Mouse (Mus musculus) lung, embryonic 16.5 days (tissue): Measurements from ENCODE around the gene Dscaml1. TPM values are rescaled to one million over a fixed set of nuclear protein-coding genes. Genes with fewer than 3 reads are reported as not detected.

ENCODE experiments used
- ATAC-seq: fragments of 200-750 bp; cut with Nextera tagmentation; 2 replicates; pipeline ENCODE4 v1.8.0; 2017; ENCODE audit warnings: low read depth, mild to moderate bottlenecking, moderate library complexity
- H3K27ac ChIP-seq: fragments of 300-500 bp; sonication (generic); 2 replicates; pipeline ENCODE4 v1.5.1; 2014; ENCODE audit warnings: mild to moderate bottlenecking, control low read depth, low read length
- H3K27me3 ChIP-seq: fragments of 300-500 bp; sonication (generic); 2 replicates; pipeline ENCODE4 v1.6.1; 2014; ENCODE audit warnings: low read depth, low read length, mixed read lengths; ENCODE audit not compliant: control insufficient read depth, insufficient read depth
- H3K36me3 ChIP-seq: fragments of 300-500 bp; sonication (generic); 2 replicates; pipeline ENCODE4 v1.6.1; 2014; ENCODE audit warnings: low read length; ENCODE audit not compliant: control insufficient read depth, insufficient read depth
- H3K4me1 ChIP-seq: fragments of 300-500 bp; sonication (generic); replicated peaks from 2 replicates; pipeline ENCODE4 v1.6.1; 2014; ENCODE audit warnings: low read length, mixed read lengths; ENCODE audit not compliant: control insufficient read depth, insufficient read depth
- H3K4me2 ChIP-seq: fragments of 300-500 bp; sonication (generic); 2 replicates; pipeline ENCODE4 v1.6.1; 2014; ENCODE audit warnings: low read depth, low read length, control low read depth
- H3K4me3 ChIP-seq: fragments of 300-500 bp; sonication (generic); 2 replicates; pipeline ENCODE4 v1.5.1; 2014; ENCODE audit warnings: mild to moderate bottlenecking, low read length, control low read depth
- H3K9ac ChIP-seq: fragments of 300-500 bp; sonication (generic); 2 replicates; pipeline ENCODE4 v1.6.1; 2014; ENCODE audit warnings: low read length, control low read depth
- H3K9me3 ChIP-seq: fragments of 300-500 bp; sonication (generic); 2 replicates; pipeline ENCODE4 v1.6.1; 2016; ENCODE audit warnings: low read length; ENCODE audit not compliant: control insufficient read depth
- WGBS: fragments of 180-500 bp; shearing (Covaris S2); extraction: QIAGEN DNeasy Blood & Tissue Kit; methylation state at CpG from one replicate; pipeline ENCODE4 v1.1.7; 2014; 5-methylcytosine and 5-hydroxymethylcytosine counted together
- polyA plus RNA-seq: library from polyadenylated mRNA; unstranded; fragments of >200 nt; fragmentation: Nextera tagmentation; extraction: Ambion mirVana; gene quantifications from 2 replicates; pipeline ENCODE4 v1.2.1, GENCODE M21; 2015

The Dscaml1 gene
- polyA plus RNA-seq, 1 experiment from 2014 or later: 0.18 TPM

GRCm38 (mm10) chr9:45608097-45609031 lies 181.9 kb downstream of the Dscaml1 start:
- Histone ChIP-seq H3K4me1 (no peaks in the 10 kb centered on the region), H3K4me2 (no peak overlapping the region), H3K27me3 (no peaks in the 10 kb centered on the region; the same call in none of the 2 replicates), H3K9me3 (no peaks in the 10 kb centered on the region), H3K4me3 (no peak overlapping the region), H3K27ac (no peak overlapping the region), H3K36me3 (no peaks in the 10 kb centered on the region), H3K9ac (no peak overlapping the region)
- 35% methylated on average over 13 of the region's 13 CpGs for WGBS
- no peak for ATAC-seq

DNA sequence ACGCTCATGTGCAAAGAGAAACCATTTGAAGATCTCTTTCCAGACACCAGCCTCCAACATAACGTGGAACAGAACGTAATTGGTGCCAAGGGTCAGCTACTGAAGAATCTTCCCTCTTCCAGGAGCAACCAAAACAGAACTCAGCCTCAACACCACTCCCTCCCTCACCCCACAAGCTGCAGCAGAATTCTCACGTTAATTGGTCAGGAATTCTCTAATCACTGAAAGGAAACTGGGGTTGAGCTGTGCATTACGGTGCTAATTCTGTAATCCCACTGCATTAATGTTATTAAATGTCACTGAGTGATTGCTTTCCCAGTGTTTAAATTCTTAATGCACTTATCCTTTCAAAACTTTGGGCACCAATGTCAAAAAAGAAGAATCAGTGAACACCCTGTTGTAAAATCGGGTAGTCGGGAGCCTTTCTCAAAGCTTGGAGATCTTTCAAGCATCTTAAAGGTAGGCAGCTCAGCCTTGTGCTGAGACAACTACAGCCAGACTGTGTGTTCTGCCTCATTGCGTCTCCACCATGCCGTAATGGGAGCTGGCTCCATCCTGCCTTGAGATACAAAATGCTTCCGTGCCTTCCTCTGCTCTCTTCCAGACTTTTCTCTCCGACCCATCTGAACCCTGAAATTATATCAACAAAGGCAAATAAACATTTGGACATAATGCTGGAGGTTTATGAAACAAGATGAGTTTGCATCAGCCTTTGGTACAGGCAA lies 184.1 kb downstream of the Dscaml1 start:
- no peak overlapping the region for H3K4me3 ChIP-seq
- no peak overlapping the region for H3K4me2 ChIP-seq
- no peaks in the 10 kb centered on the region for H3K9me3 ChIP-seq
- 59% methylated on average over 11 of the region's 11 CpGs for WGBS
- H3K9ac ChIP-seq: no peak overlapping the region
- ATAC-seq: no peak
- H3K27ac ChIP-seq: no peak overlapping the region
- no peaks in the 10 kb centered on the region for H3K4me1 ChIP-seq
- H3K27me3 ChIP-seq: no peaks in the 10 kb centered on the region; the same call in none of the 2 replicates
- no peaks in the 10 kb centered on the region for H3K36me3 ChIP-seq

GRCm38 (mm10) chr9:45614616-45615015 lies 188.2 kb downstream of the Dscaml1 start:
- Histone ChIP-seq H3K9ac (no peak overlapping the region), H3K36me3 (no peaks in the 10 kb centered on the region), H3K4me3 (no peak overlapping the region), H3K4me1 (no peaks in the 10 kb centered on the region), H3K27ac (no peak overlapping the region), H3K9me3 (no peaks in the 10 kb centered on the region), H3K4me2 (no peak overlapping the region), H3K27me3 (no peaks in the 10 kb centered on the region)
- 76% methylated on average over 1 of the region's 1 CpGs for WGBS
- no peak for ATAC-seq

- no peak overlapping the region for H3K9ac ChIP-seq
- no peaks in the 10 kb centered on the region for H3K9me3 ChIP-seq
- no peaks in the 10 kb centered on the region for H3K36me3 ChIP-seq
- no peaks in the 10 kb centered on the region for H3K4me1 ChIP-seq
- 83% methylated on average over 10 of the region's 10 CpGs for WGBS
- no peak overlapping the region for H3K4me2 ChIP-seq
- no peak for ATAC-seq
- no peak overlapping the region for H3K4me3 ChIP-seq
- no peak overlapping the region for H3K27ac ChIP-seq
- no peaks in the 10 kb centered on the region for H3K27me3 ChIP-seq
Measured at GRCm38 (mm10) chr9:45617889-45618288, 191.5 kb downstream of the Dscaml1 start.

DNA sequence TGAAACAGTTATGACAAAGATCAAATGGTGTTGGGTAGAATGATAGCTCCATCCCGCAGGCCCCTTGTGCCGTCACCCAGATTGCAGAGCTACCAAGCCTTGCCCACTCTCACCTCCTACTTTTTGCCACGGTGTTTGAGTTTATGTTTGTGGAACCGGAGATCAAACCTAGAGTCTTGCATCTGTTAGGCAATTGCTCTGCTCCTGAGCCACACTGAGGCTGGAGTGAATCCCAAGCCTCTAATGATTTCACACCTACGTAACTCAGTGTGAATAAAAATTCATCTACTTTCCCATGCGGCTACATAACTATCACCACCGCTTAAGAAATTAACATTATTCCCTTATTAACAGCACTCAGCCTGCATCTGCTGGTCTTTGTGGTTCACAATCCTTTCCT lies 192.0 kb downstream of the Dscaml1 start:
- Histone ChIP-seq H3K4me1 (no peaks in the 10 kb centered on the region), H3K9ac (no peak overlapping the region), H3K4me3 (no peak overlapping the region), H3K4me2 (no peak overlapping the region), H3K27ac (no peak overlapping the region), H3K9me3 (no peaks in the 10 kb centered on the region), H3K27me3 (no peaks in the 10 kb centered on the region), H3K36me3 (no peaks in the 10 kb centered on the region)
- ATAC-seq: no peak
- WGBS: 80% methylated on average over 7 of the region's 7 CpGs

- H3K9me3 ChIP-seq: no peaks in the 10 kb centered on the region
- H3K4me2 ChIP-seq: no peak overlapping the region
- no peak overlapping the region for H3K27ac ChIP-seq
- 38% methylated on average over 9 of the region's 9 CpGs for WGBS
- H3K27me3 ChIP-seq: no peaks in the 10 kb centered on the region
- H3K4me1 ChIP-seq: no peaks in the 10 kb centered on the region
- H3K4me3 ChIP-seq: no peak overlapping the region
- ATAC-seq: no peak
- H3K9ac ChIP-seq: no peak overlapping the region
- H3K36me3 ChIP-seq: no peaks in the 10 kb centered on the region
Measured at GRCm38 (mm10) chr9:45620049-45620448, 193.6 kb downstream of the Dscaml1 start.

- H3K27ac ChIP-seq: no peak overlapping the region
- ATAC-seq: no peak
- no peaks in the 10 kb centered on the region for H3K27me3 ChIP-seq
- no peak overlapping the region for H3K4me2 ChIP-seq
- no peak overlapping the region for H3K4me3 ChIP-seq
- 82% methylated on average over 4 of the region's 4 CpGs for WGBS
- H3K9me3 ChIP-seq: no peaks in the 10 kb centered on the region
- H3K4me1 ChIP-seq: no peaks in the 10 kb centered on the region
- H3K9ac ChIP-seq: no peak overlapping the region
- no peaks in the 10 kb centered on the region for H3K36me3 ChIP-seq
Measured at GRCm38 (mm10) chr9:45620920-45621319, 194.5 kb downstream of the Dscaml1 start.

DNA sequence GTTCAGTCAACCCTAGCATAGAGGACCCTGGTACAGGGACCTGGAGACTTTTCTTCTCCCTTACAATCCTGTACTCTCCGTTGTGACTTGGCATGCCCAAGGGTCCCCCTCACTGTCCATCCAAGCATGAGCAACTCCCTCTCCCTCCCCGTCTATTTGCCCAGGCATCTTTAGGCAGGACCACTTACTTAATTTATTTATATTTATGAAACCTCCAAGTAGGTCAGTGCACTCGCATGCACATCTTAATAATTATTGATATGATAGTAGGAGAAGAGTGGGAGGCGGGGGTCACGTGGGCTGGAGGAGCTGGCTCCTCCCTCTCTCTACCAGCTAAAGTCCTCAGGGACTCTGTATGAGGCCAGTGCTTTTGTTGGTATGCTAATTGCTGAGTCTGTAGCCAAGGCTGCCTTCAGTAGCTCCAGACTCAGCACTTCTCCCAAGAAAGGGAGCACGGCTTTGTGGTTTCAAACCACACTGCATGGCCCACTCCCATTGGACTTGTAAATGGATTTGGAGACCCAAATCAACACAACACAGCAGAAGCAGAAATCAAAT lies 199.5 kb downstream of the Dscaml1 start:
- H3K27me3 ChIP-seq: no peaks in the 10 kb centered on the region
- H3K4me2 ChIP-seq: no peak overlapping the region
- H3K9me3 ChIP-seq: no peaks in the 10 kb centered on the region
- H3K27ac ChIP-seq: no peak overlapping the region
- H3K4me1 ChIP-seq: no peaks in the 10 kb centered on the region
- no peak overlapping the region for H3K4me3 ChIP-seq
- ATAC-seq: no peak
- no peak overlapping the region for H3K9ac ChIP-seq
- no peaks in the 10 kb centered on the region for H3K36me3 ChIP-seq
- WGBS: 59% methylated on average over 6 of the region's 6 CpGs

DNA sequence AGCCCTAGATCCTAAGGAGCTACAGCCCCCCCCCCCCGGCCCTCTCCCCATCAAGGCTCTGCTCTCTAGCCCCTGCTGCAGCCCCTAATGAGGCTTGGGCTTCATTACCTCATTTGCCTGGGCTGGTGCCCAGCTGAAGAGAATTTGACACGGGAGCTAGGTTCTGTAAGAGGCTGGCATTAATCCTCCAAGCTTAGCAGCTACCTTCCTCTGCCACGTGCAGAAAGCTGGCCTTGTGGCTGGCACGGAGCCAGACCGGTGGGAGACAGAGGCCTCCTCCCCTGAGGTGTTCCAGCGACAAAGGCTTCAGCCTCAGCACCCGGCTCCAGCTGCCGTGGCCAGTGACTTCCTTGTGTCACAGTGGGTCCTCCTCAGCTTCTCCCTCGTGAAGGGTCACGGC lies 206.1 kb downstream of the Dscaml1 start:
- H3K4me2 ChIP-seq: no peak overlapping the region
- H3K4me3 ChIP-seq: no peak overlapping the region
- peaks cover 9% of the 10 kb centered on the region for H3K4me1 ChIP-seq
- H3K27ac ChIP-seq: no peak overlapping the region
- peak; percentile 45; the same call in 1 of the 2 replicates for ATAC-seq
- no peaks in the 10 kb centered on the region for H3K36me3 ChIP-seq
- WGBS: 36% methylated on average over 10 of the region's 10 CpGs
- no peaks in the 10 kb centered on the region for H3K9me3 ChIP-seq
- H3K27me3 ChIP-seq: no peaks in the 10 kb centered on the region
- no peak overlapping the region for H3K9ac ChIP-seq
